Mouse (Mus musculus) forebrain, embryonic 14.5 days (tissue): ENCODE results near the gene Vmn1r103. TPM values are rescaled to one million over a fixed set of nuclear protein-coding genes. Genes with fewer than 3 reads are reported as not detected.
"Not testable (repeated sequence)": the region's sequence is repeated elsewhere in the genome, so short reads cannot be mapped to it uniquely, and the experiment has no call there.

Experiments
- ATAC-seq: fragments of 200-750 bp; cut with Nextera tagmentation; 2 replicates; pipeline ENCODE4 v1.8.0; 2017; ENCODE audit warnings: mild to moderate bottlenecking, moderate library complexity
- DNase-seq: peaks from one replicate; pipeline ENCODE4 v3.0.0-alpha.2; 2015; ENCODE audit warnings: low spot score
- H3K27ac ChIP-seq: fragments of 300-500 bp; sonication (generic); 2 replicates; pipeline ENCODE4 v1.5.1; 2014; ENCODE audit warnings: low read depth, mild to moderate bottlenecking, control low read depth, low read length, moderate library complexity
- H3K27me3 ChIP-seq: fragments of 300-500 bp; sonication (generic); replicated peaks from 2 replicates; pipeline ENCODE4 v1.6.1; 2014; ENCODE audit warnings: low read length, control low read depth, mixed read lengths; ENCODE audit not compliant: control insufficient read depth, insufficient read depth
- H3K36me3 ChIP-seq: fragments of 300-500 bp; sonication (generic); 2 replicates; pipeline ENCODE4 v1.6.1; 2014; ENCODE audit warnings: low read length, control low read depth; ENCODE audit not compliant: control insufficient read depth, insufficient read depth
- H3K4me1 ChIP-seq: fragments of 300-500 bp; sonication (generic); 2 replicates; pipeline ENCODE4 v1.6.1; 2014; ENCODE audit warnings: antibody characterized with exemption, low read length, control low read depth; ENCODE audit not compliant: control insufficient read depth, insufficient read depth
- H3K4me2 ChIP-seq: fragments of 300-500 bp; sonication (generic); 2 replicates; pipeline ENCODE4 v1.6.1; 2014; ENCODE audit warnings: mild to moderate bottlenecking, control low read depth, low read length
- H3K4me3 ChIP-seq: fragments of 300-500 bp; sonication (generic); 2 replicates; pipeline ENCODE4 v1.5.1; 2014; ENCODE audit warnings: low read depth, low read length, control low read depth
- H3K9ac ChIP-seq: fragments of 300-500 bp; sonication (generic); 2 replicates; pipeline ENCODE4 v1.6.1; 2014; ENCODE audit warnings: mild to moderate bottlenecking, low read length, control low read depth, moderate library complexity
- H3K9me3 ChIP-seq: fragments of 300-500 bp; sonication (generic); replicated peaks from 2 replicates; pipeline ENCODE4 v1.6.1; 2016; ENCODE audit warnings: low read length, control low read depth, mixed read lengths; ENCODE audit not compliant: control insufficient read depth
- WGBS: fragments of 180-500 bp; shearing (Covaris S2); extraction: QIAGEN DNeasy Blood & Tissue Kit; methylation state at CpG from one replicate; pipeline ENCODE4 v1.1.7; 2014; 5-methylcytosine and 5-hydroxymethylcytosine counted together
- polyA plus RNA-seq: library from polyadenylated mRNA; unstranded; fragments of >200 nt; fragmentation: Nextera tagmentation; extraction: Ambion mirVana; gene quantifications from 2 replicates; pipeline ENCODE4 v1.2.1, GENCODE M21; 2014

Gene Vmn1r103
- not detected in 2 replicates for polyA plus RNA-seq

- not testable (repeated sequence) for H3K9me3 ChIP-seq, H3K4me1 ChIP-seq, H3K36me3 ChIP-seq, H3K27ac ChIP-seq, H3K27me3 ChIP-seq, H3K4me3 ChIP-seq, H3K4me2 ChIP-seq, ATAC-seq, H3K9ac ChIP-seq, DNase-seq
- no CpG with 5 or more reads among the region's 3 CpGs for WGBS
Measured at GRCm38 (mm10) chr7:20510434-20510833, at the start of gene Vmn1r103. TSS of gene Vmn1r103 (minus strand) at chr7:20510534.

GRCm38 (mm10) chr7:20545657-20546056 lies 35.3 kb upstream of the Vmn1r103 start, which contains the start of gene Gm5726:
TSS of gene Gm5726 (minus strand) at chr7:20545757.
- not testable (repeated sequence) for H3K36me3 ChIP-seq, H3K9ac ChIP-seq, ATAC-seq, H3K4me1 ChIP-seq, H3K27ac ChIP-seq, H3K9me3 ChIP-seq, H3K4me3 ChIP-seq, H3K27me3 ChIP-seq, DNase-seq, H3K4me2 ChIP-seq
- WGBS: no CpG with 5 or more reads among the region's 1 CpGs

GRCm38 (mm10) chr7:20533537-20533936 lies 23.2 kb upstream of the Vmn1r103 start, which contains the start of gene Vmn1r104:
TSS of gene Vmn1r104 (plus strand) at chr7:20533837.
- not testable (repeated sequence) for DNase-seq, H3K4me1 ChIP-seq, H3K4me2 ChIP-seq, H3K9ac ChIP-seq, H3K27me3 ChIP-seq, H3K36me3 ChIP-seq, H3K9me3 ChIP-seq, H3K4me3 ChIP-seq, H3K27ac ChIP-seq, ATAC-seq
- WGBS: no CpG with 5 or more reads among the region's 3 CpGs

- not testable (repeated sequence) for H3K36me3 ChIP-seq
Measured at GRCm38 (mm10) chr7:20474825-20475224, 35.5 kb downstream of the Vmn1r103 start, which contains the start of gene Gm10670. TSS of gene Gm10670 (minus strand) at chr7:20474925.

More at GRCm38 (mm10) chr7:20474825-20475224, 35.5 kb downstream of the Vmn1r103 start, which contains the start of gene Gm10670:
- H3K9me3 ChIP-seq, ATAC-seq, DNase-seq, H3K27ac ChIP-seq, H3K9ac ChIP-seq, H3K27me3 ChIP-seq, H3K4me3 ChIP-seq, H3K4me2 ChIP-seq, H3K4me1 ChIP-seq: not testable (repeated sequence)
- whole genome bisulfite sequencing: no CpG with 5 or more reads among the region's 5 CpGs

Other genes starting within 250 kb of the Vmn1r103 start
- not detected in 2 replicates for gene Gm5890, start 247.7 kb downstream of the Vmn1r103 start, polyA plus RNA-seq
- gene Gm4133, start 176.5 kb downstream of the Vmn1r103 start, polyA plus RNA-seq: not detected in 2 replicates
- gene Gm5728, start 135.1 kb downstream of the Vmn1r103 start, polyA plus RNA-seq: not detected in 2 replicates
- not detected in 2 replicates for gene Vmn1r100, start 92.6 kb downstream of the Vmn1r103 start, polyA plus RNA-seq
- gene Vmn1r101, start 67.9 kb downstream of the Vmn1r103 start, polyA plus RNA-seq: not detected in 2 replicates
- not detected in 2 replicates for gene Gm10670, start 35.6 kb downstream of the Vmn1r103 start, polyA plus RNA-seq
- not detected in 2 replicates for gene Vmn1r104, start 23.3 kb upstream of the Vmn1r103 start, polyA plus RNA-seq
- not detected in 2 replicates for gene Gm5726, start 35.2 kb upstream of the Vmn1r103 start, polyA plus RNA-seq
- gene Gm4141, start 65.7 kb upstream of the Vmn1r103 start, polyA plus RNA-seq: not detected in 2 replicates
- gene Gm4513, start 88.5 kb upstream of the Vmn1r103 start, polyA plus RNA-seq: not detected in 2 replicates
- not detected in 2 replicates for gene Vmn1r107, start 158.4 kb upstream of the Vmn1r103 start, polyA plus RNA-seq
- not detected in 2 replicates for gene Vmn1r111, start 192.7 kb upstream of the Vmn1r103 start, polyA plus RNA-seq
- gene Gm10668, start 220.1 kb upstream of the Vmn1r103 start, polyA plus RNA-seq: not detected in 2 replicates